Mouse (Mus musculus): ENCODE results near the gene Olfr1341. TPM values are rescaled to one million over a fixed set of nuclear protein-coding genes. Genes with fewer than 3 reads are reported as not detected.

The Olfr1341 gene
- not detected in 2 replicates for polyA plus RNA-seq (2014; fragmentation: Nextera tagmentation; extraction: Ambion mirVana)

DNA sequence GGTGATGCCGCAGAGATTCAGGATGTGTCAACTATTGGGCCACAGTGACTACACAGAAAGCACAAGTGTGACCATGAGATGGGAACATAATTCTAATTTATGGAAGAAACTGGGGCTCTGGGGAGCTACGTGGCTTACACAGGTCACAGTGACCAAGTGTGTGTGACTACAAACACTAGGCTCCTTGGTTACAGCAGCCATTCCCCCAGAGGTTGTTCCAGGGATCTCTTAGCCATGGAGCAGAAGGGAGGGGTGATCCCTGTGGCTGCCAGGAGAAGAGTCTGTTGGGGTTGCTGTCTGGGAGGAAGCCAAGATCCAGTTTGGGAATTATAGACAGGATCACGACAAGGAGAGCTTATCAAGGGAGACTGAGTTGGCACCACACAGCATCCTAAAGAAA is at the start of gene Olfr1341:
TSS of gene Olfr1341 (plus strand) at position 301 of the 400 bp plus-strand sequence.
- H3K36me3 ChIP-seq (ENCODE audit: control insufficient read depth, insufficient read depth, low read length): no peaks in the 10 kb centered on the region
- H3K4me2 ChIP-seq (replicated peaks; ENCODE audit: low read depth, low read length): no peak within 1 kb of the TSS
- 79% methylated on average over 3 of the region's 3 CpGs for WGBS
- no peaks in the 10 kb centered on the region for H3K4me1 ChIP-seq (replicated peaks; ENCODE audit: control insufficient read depth, insufficient read depth, low read length)
- ATAC-seq (ENCODE audit: low FRiP score): no peak
- H3K9me3 ChIP-seq (ENCODE audit: control insufficient read depth, low read length): no peaks in the 10 kb centered on the region
- no peak within 1 kb of the TSS for H3K27ac ChIP-seq (ENCODE audit: low read depth, low read length)
- H3K9ac ChIP-seq (ENCODE audit: low read depth, low read length): no peak within 1 kb of the TSS
- no peaks in the 10 kb centered on the region for H3K27me3 ChIP-seq (ENCODE audit: control insufficient read depth, insufficient read depth, low read length)
- DNase-seq (ENCODE audit: low spot score): no peak
- no peak within 1 kb of the TSS for H3K4me3 ChIP-seq (ENCODE audit: low read depth, low read length)

DNA sequence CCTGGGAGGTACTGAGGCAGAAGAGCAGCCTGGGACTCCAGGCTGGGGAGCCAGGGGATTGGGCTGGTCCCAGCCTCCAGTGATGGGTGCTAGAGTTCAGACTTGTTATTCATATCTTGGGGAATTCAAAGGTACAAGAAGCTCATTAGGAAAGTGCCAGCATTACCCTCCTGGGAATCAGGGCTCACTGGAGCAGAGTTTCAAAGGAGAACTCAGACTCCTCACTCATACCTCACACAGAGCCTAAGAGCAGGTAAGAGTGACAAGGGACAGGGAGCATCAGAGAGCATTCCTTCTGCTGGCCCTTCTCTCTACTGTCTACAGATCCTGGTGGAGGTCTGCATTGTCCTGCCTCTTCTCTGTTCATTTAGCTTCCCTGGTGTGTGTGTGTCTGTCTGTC is 44.7 kb upstream of the Olfr1341 start, which contains the start of gene Olfr62:
TSS of gene Olfr62 (plus strand) at position 301 of the 400 bp plus-strand sequence.
- Histone ChIP-seq H3K36me3 (ENCODE audit: control insufficient read depth, insufficient read depth, low read length) (no peaks in the 10 kb centered on the region), H3K4me1 (replicated peaks; ENCODE audit: control insufficient read depth, insufficient read depth, low read length) (no peaks in the 10 kb centered on the region), H3K9ac (ENCODE audit: low read depth, low read length) (no peak within 1 kb of the TSS), H3K9me3 (ENCODE audit: control insufficient read depth, low read length) (no peaks in the 10 kb centered on the region), H3K4me3 (ENCODE audit: low read depth, low read length) (no peak within 1 kb of the TSS), H3K4me2 (replicated peaks; ENCODE audit: low read depth, low read length) (no peak within 1 kb of the TSS), H3K27me3 (ENCODE audit: control insufficient read depth, insufficient read depth, low read length) (no peaks in the 10 kb centered on the region), H3K27ac (ENCODE audit: low read depth, low read length) (no peak within 1 kb of the TSS)
- no peak for ATAC-seq (ENCODE audit: low FRiP score)
- no peak for DNase-seq (ENCODE audit: low spot score)

DNA sequence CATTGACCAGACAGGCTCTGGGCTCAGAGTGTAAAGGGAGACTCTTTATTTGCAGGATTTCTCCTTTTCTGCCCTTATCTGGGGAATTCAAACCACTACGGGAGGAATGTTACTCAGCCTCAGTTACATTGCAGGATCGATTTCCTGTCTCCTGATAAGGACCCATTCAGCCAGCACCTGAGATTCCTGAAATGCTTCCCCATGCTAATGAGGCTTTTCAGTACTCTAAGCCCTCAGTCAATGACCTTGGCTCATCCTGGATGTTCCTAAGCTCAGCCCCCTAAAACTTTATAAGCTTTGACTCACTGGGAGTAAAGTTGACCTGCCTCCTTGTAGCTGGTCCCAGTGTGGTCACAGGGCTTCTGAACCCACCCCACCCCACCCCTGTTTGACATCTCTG is 16.2 kb upstream of the Olfr1341 start:
- H3K4me1 ChIP-seq (replicated peaks; ENCODE audit: control insufficient read depth, insufficient read depth, low read length): no peaks in the 10 kb centered on the region
- H3K27me3 ChIP-seq (ENCODE audit: control insufficient read depth, insufficient read depth, low read length): no peaks in the 10 kb centered on the region
- H3K4me2 ChIP-seq (replicated peaks; ENCODE audit: low read depth, low read length): no peak overlapping the region
- H3K36me3 ChIP-seq (ENCODE audit: control insufficient read depth, insufficient read depth, low read length): no peaks in the 10 kb centered on the region
- DNase-seq (ENCODE audit: low spot score) (no peak), ATAC-seq (ENCODE audit: low FRiP score) (no peak)
- no peak overlapping the region for H3K9ac ChIP-seq (ENCODE audit: low read depth, low read length)
- H3K9me3 ChIP-seq (ENCODE audit: control insufficient read depth, low read length): no peaks in the 10 kb centered on the region
- H3K4me3 ChIP-seq (ENCODE audit: low read depth, low read length): no peak overlapping the region
- no peak overlapping the region for H3K27ac ChIP-seq (ENCODE audit: low read depth, low read length)
- WGBS: 70% methylated on average over 2 of the region's 2 CpGs

DNA sequence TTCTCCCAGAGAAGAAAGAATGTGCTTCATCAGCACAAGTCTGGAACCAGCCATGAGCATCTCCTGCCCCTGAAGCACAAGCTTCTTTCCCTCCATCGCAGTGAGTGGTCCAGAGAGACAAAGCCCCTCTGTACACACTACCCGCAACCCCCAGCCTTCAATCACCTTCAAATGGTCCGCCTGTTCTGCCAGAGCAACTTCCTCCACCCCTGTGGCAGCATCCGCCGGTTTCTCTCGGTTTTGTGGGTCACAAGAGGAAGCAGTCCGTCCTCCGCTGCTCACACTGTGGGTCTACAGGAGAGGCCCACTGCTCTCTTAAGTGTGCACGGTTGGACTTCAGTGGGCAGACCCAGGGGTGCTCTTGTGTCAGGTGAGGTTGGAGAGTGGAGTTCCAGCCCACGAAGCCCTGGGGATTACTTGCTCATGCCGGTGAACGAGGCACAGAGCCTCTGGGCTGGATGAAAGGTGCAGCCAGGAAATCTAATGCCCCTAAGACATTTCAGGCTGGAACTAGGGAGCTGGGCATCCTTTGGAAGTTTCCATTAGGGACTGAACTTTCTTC is 10.8 kb upstream of the Olfr1341 start, which contains the start of gene Olfr1342:
TSS of gene Olfr1342 (minus strand) at position 345 of the 562 bp plus-strand sequence.
- no peaks in the 10 kb centered on the region for H3K27me3 ChIP-seq (ENCODE audit: control insufficient read depth, insufficient read depth, low read length)
- no peak within 1 kb of the TSS for H3K4me3 ChIP-seq (ENCODE audit: low read depth, low read length)
- no peak within 1 kb of the TSS for H3K9ac ChIP-seq (ENCODE audit: low read depth, low read length)
- no peak for DNase-seq (ENCODE audit: low spot score)
- H3K4me1 ChIP-seq (replicated peaks; ENCODE audit: control insufficient read depth, insufficient read depth, low read length): no peaks in the 10 kb centered on the region
- no peak for ATAC-seq (ENCODE audit: low FRiP score)
- 51% methylated on average over 12 of the region's 12 CpGs for WGBS
- H3K4me2 ChIP-seq (replicated peaks; ENCODE audit: low read depth, low read length): no peak within 1 kb of the TSS
- H3K27ac ChIP-seq (ENCODE audit: low read depth, low read length): no peak within 1 kb of the TSS
- no peaks in the 10 kb centered on the region for H3K36me3 ChIP-seq (ENCODE audit: control insufficient read depth, insufficient read depth, low read length)
- no peaks in the 10 kb centered on the region for H3K9me3 ChIP-seq (ENCODE audit: control insufficient read depth, low read length)

DNA sequence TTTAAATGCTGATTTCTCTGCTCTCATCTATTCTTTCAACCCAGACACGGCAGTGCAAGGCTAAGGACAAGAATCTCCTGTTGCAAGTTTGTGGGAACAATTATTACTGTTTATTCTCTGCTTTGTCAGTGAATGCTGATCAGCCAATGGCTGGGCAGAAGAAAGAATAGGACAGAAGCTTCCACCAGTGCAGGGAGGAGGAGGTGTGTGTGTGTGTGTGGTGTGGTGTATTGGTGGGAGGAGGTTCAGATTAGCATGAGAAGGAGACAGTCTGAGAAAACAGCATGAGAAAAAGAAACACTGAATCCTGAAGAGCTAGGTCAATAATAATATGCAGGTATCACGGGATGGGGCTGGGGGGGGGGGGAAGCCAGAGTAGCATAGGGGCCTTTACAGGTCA is 9.5 kb upstream of the Olfr1341 start:
- ATAC-seq (ENCODE audit: low FRiP score): peak; percentile 45; the same call in 1 of the 2 replicates
- no peak overlapping the region for H3K4me2 ChIP-seq (replicated peaks; ENCODE audit: low read depth, low read length)
- H3K4me1 ChIP-seq (replicated peaks; ENCODE audit: control insufficient read depth, insufficient read depth, low read length): no peaks in the 10 kb centered on the region
- no peaks in the 10 kb centered on the region for H3K36me3 ChIP-seq (ENCODE audit: control insufficient read depth, insufficient read depth, low read length)
- H3K9ac ChIP-seq (ENCODE audit: low read depth, low read length): no peak overlapping the region
- no peak overlapping the region for H3K4me3 ChIP-seq (ENCODE audit: low read depth, low read length)
- 51% methylated on average over 2 of the region's 2 CpGs for WGBS
- H3K27me3 ChIP-seq (ENCODE audit: control insufficient read depth, insufficient read depth, low read length): no peaks in the 10 kb centered on the region
- no peak for DNase-seq (ENCODE audit: low spot score)
- no peaks in the 10 kb centered on the region for H3K9me3 ChIP-seq (ENCODE audit: control insufficient read depth, low read length)
- H3K27ac ChIP-seq (ENCODE audit: low read depth, low read length): no peak overlapping the region

DNA sequence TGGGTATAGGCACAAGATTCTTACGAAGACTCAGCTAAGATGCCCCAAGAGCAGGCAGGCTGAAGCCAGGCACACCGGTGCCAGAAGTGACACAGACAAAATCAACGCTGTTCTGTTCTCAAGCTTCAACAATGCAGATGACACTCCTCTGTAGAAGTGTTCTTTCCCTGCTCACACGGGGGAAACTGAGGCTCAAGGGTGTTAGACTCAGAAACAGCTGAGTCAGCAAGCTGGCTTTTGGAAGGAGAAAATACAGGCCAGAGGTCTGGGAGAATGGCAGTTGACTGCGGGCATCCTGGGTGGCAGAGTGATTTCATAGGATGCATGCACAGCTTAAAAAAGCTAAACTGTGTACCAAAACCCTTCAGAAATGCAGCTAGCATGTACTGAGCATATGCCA is 4.8 kb downstream of the Olfr1341 start:
- no peak for ATAC-seq (ENCODE audit: low FRiP score)
- H3K36me3 ChIP-seq (ENCODE audit: control insufficient read depth, insufficient read depth, low read length): no peaks in the 10 kb centered on the region
- H3K9me3 ChIP-seq (ENCODE audit: control insufficient read depth, low read length): no peaks in the 10 kb centered on the region
- H3K4me1 ChIP-seq (replicated peaks; ENCODE audit: control insufficient read depth, insufficient read depth, low read length): no peaks in the 10 kb centered on the region
- WGBS: 86% methylated on average over 5 of the region's 5 CpGs
- H3K27ac ChIP-seq (ENCODE audit: low read depth, low read length): no peak overlapping the region
- no peak overlapping the region for H3K9ac ChIP-seq (ENCODE audit: low read depth, low read length)
- no peak overlapping the region for H3K4me2 ChIP-seq (replicated peaks; ENCODE audit: low read depth, low read length)
- no peak overlapping the region for H3K4me3 ChIP-seq (ENCODE audit: low read depth, low read length)
- DNase-seq (ENCODE audit: low spot score): no peak
- H3K27me3 ChIP-seq (ENCODE audit: control insufficient read depth, insufficient read depth, low read length): no peaks in the 10 kb centered on the region

DNA sequence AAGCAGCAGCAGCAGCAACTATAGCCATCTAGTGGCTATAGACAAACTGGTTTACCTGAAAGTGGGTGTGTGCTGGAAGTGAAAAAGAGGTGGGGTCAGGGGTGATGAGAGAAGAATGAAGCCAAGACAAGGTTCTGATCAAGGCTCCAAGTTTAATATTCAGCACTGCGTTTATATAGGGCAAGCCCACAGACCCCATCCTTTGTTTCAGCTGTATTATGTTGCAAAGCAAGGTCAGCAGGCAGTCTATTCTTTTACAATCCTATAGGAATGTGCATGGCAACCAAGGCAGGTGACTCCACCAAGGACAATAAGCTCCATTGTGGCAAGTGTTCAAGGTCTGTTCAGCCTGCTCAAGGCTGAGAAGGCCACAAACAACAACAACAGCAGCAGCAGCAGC is 8.3 kb downstream of the Olfr1341 start:
- Histone ChIP-seq H3K4me2 (replicated peaks; ENCODE audit: low read depth, low read length) (no peak overlapping the region), H3K27ac (ENCODE audit: low read depth, low read length) (no peak overlapping the region), H3K4me1 (replicated peaks; ENCODE audit: control insufficient read depth, insufficient read depth, low read length) (no peaks in the 10 kb centered on the region), H3K27me3 (ENCODE audit: control insufficient read depth, insufficient read depth, low read length) (no peaks in the 10 kb centered on the region), H3K36me3 (ENCODE audit: control insufficient read depth, insufficient read depth, low read length) (no peaks in the 10 kb centered on the region), H3K4me3 (ENCODE audit: low read depth, low read length) (no peak overlapping the region), H3K9ac (ENCODE audit: low read depth, low read length) (no peak overlapping the region), H3K9me3 (ENCODE audit: control insufficient read depth, low read length) (no peaks in the 10 kb centered on the region)
- DNase-seq (ENCODE audit: low spot score): no peak
- 35% methylated on average over 1 of the region's 1 CpGs for WGBS
- no peak for ATAC-seq (ENCODE audit: low FRiP score)

DNA sequence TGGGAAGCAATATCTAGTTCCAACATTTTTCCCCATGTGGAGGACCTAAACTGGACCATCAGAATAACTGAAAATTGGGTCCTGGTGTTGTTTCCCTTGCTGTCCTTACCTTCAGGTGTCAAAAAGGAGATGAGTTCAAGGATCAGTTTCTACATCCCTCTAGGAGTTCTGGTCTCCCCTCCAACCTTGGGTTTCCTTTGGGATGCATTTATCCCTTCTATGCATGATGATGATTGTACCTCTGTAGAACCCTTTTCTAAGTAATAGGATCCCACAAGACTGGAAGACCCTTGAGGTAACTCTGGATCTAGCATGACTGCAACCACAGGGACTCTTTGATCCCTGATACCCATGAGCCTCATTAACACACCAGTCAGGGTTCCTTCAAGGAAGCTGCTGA is 16.5 kb downstream of the Olfr1341 start, which contains the start of gene Olfr1340:
TSS of gene Olfr1340 (plus strand) at position 301 of the 400 bp plus-strand sequence.
- H3K4me3 ChIP-seq (ENCODE audit: low read depth, low read length): no peak within 1 kb of the TSS
- no peak within 1 kb of the TSS for H3K27ac ChIP-seq (ENCODE audit: low read depth, low read length)
- no peak for DNase-seq (ENCODE audit: low spot score)
- H3K4me1 ChIP-seq (replicated peaks; ENCODE audit: control insufficient read depth, insufficient read depth, low read length): no peaks in the 10 kb centered on the region
- H3K36me3 ChIP-seq (ENCODE audit: control insufficient read depth, insufficient read depth, low read length): no peaks in the 10 kb centered on the region
- H3K27me3 ChIP-seq (ENCODE audit: control insufficient read depth, insufficient read depth, low read length): no peaks in the 10 kb centered on the region
- no peak within 1 kb of the TSS for H3K9ac ChIP-seq (ENCODE audit: low read depth, low read length)
- ATAC-seq (ENCODE audit: low FRiP score): no peak
- no peak within 1 kb of the TSS for H3K4me2 ChIP-seq (replicated peaks; ENCODE audit: low read depth, low read length)
- H3K9me3 ChIP-seq (ENCODE audit: control insufficient read depth, low read length): no peaks in the 10 kb centered on the region

DNA sequence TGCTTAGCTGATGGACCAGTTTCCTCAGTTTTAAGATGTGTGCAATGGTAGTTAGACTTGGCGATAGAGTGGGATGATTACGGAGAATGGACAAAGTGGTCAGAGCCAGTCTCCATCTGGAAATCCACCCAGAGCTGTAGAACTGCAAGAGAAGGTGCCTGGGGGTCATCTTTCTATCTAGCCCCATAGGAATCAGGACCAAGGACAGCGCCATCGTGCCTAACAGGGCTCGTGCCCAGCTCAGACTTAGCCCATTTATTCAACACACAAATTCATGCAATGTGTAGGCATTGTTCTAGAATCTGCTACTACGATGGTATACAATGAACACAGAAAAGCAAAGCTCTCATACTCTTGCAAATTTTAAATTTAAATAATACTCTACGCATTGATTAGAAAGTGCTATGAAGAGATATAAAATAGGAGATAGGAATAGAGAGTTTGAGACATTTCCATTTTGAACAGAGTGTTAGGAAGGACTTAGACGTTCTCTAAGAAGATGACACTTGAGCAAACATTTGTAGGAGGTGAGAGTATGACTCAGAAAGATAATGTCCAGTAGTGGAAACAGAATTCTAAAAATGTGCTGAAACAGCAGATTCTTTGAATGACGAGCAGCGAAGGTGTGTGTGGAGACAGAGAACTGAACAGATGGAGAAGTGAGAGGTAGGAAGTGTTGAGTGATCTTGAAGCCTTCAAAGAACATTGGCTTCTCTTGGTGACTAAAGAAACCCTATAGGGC is 18.6 kb downstream of the Olfr1341 start:
- DNase-seq (ENCODE audit: low spot score): peak; percentile 49
- H3K4me1 ChIP-seq (replicated peaks; ENCODE audit: control insufficient read depth, insufficient read depth, low read length): no peaks in the 10 kb centered on the region
- no peaks in the 10 kb centered on the region for H3K9me3 ChIP-seq (ENCODE audit: control insufficient read depth, low read length)
- no peak overlapping the region for H3K9ac ChIP-seq (ENCODE audit: low read depth, low read length)
- no peak overlapping the region for H3K27ac ChIP-seq (ENCODE audit: low read depth, low read length)
- no peak overlapping the region for H3K4me3 ChIP-seq (ENCODE audit: low read depth, low read length)
- no peaks in the 10 kb centered on the region for H3K27me3 ChIP-seq (ENCODE audit: control insufficient read depth, insufficient read depth, low read length)
- H3K4me2 ChIP-seq (replicated peaks; ENCODE audit: low read depth, low read length): no peak overlapping the region
- ATAC-seq (ENCODE audit: low FRiP score): no peak
- WGBS: 57% methylated on average over 10 of the region's 10 CpGs
- no peaks in the 10 kb centered on the region for H3K36me3 ChIP-seq (ENCODE audit: control insufficient read depth, insufficient read depth, low read length)
